Mouse (Mus musculus) forebrain, embryonic 16.5 days (tissue): ENCODE data around the gene Gm27021. TPM values are rescaled to one million over a fixed set of nuclear protein-coding genes. Genes with fewer than 3 reads are reported as not detected.

Source experiments
- ATAC-seq: fragments of 200-750 bp; cut with Nextera tagmentation; 2 replicates; pipeline ENCODE4 v1.8.0; 2017; ENCODE audit warnings: mild to moderate bottlenecking, moderate library complexity
- H3K27ac ChIP-seq: fragments of 300-500 bp; sonication (generic); 2 replicates; pipeline ENCODE4 v1.5.1; 2014; ENCODE audit warnings: low read length, control low read depth
- H3K27me3 ChIP-seq: fragments of 300-500 bp; sonication (generic); replicated peaks from 2 replicates; pipeline ENCODE4 v1.6.1; 2014; ENCODE audit warnings: low read length; ENCODE audit not compliant: control insufficient read depth, insufficient read depth
- H3K36me3 ChIP-seq: fragments of 300-500 bp; sonication (generic); 2 replicates; pipeline ENCODE4 v1.6.1; 2014; ENCODE audit not compliant: control insufficient read depth, insufficient read depth
- H3K4me1 ChIP-seq: fragments of 300-500 bp; sonication (generic); replicated peaks from 2 replicates; pipeline ENCODE4 v1.6.1; 2014; ENCODE audit warnings: low read length; ENCODE audit not compliant: control insufficient read depth, insufficient read depth
- H3K4me2 ChIP-seq: fragments of 300-500 bp; sonication (generic); 2 replicates; pipeline ENCODE4 v1.6.1; 2014; ENCODE audit warnings: mild to moderate bottlenecking, low read length, control low read depth
- H3K4me3 ChIP-seq: fragments of 300-500 bp; sonication (generic); replicated peaks from 2 replicates; pipeline ENCODE4 v1.5.1; 2014; ENCODE audit warnings: mild to moderate bottlenecking, low read length, control low read depth
- H3K9ac ChIP-seq: fragments of 300-500 bp; sonication (generic); replicated peaks from 2 replicates; pipeline ENCODE4 v1.6.1; 2014; ENCODE audit warnings: low read depth, low read length, control low read depth
- H3K9me3 ChIP-seq: fragments of 300-500 bp; sonication (generic); 2 replicates; pipeline ENCODE4 v1.6.1; 2016; ENCODE audit warnings: low read length; ENCODE audit not compliant: control insufficient read depth
- WGBS: fragments of 180-500 bp; shearing (Covaris S2); extraction: QIAGEN DNeasy Blood & Tissue Kit; methylation state at CpG from one replicate; pipeline ENCODE4 v1.1.7; 2014; 5-methylcytosine and 5-hydroxymethylcytosine counted together
- polyA plus RNA-seq: library from polyadenylated mRNA; unstranded; fragments of >200 nt; fragmentation: Nextera tagmentation; extraction: Ambion mirVana; gene quantifications from 2 replicates; pipeline ENCODE4 v1.2.1, GENCODE M21; 2015

Gene Gm27021
- polyA plus RNA-seq = 5.5 and 9.6 TPM in 2 replicates

DNA sequence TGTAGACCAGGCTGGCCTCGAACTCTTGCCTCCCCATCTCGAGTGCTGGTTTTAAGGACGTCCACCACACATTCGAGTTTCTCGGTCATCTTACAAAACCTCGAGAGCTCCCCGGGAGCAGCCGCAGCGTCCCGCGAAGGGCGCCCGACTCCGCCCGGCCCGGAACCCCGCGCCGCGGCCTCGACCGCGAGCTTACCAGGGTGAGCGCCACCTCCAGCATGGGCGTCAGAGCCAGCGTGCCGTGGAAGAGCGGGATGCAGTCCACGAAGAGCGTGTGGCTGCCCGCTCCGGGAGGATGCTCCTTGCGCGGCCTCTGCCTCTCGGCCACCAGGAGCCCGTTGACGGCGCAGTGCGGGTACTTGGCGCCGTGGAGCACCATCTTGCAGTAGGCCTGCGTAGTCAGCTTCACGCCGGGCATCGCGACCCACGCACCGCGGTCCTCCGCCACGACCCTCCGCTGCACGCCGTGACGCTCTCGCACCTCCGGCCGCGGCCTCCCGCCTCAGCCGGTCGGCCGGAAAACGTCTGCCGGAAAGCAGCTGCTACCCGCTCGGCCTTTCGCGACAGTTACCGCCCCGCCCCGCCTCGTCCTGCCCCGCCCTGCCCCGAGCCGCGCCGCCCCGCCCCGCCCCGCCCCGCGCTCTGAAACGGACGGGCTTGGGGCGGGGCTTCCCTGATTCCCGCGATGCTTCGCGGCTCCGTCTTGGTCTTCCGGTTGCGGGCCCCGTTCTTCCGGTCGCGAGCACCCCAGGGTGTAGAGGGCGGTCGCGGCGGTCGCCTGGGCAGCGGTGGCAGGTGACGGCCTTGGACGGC, at the start of gene Gm27021, which contains the start of gene Cox4i1:
Gene Gm27021 (minus strand): TSS at position 519 of the 813 bp plus-strand sequence.
Gene Cox4i1 (plus strand): TSS at position 662 of the 813 bp plus-strand sequence.
- H3K4me1 ChIP-seq = peaks cover 41% of the 10 kb centered on the region
- peak within 1 kb of the TSS; percentile 97 for H3K4me3 ChIP-seq
- H3K9me3 ChIP-seq = no peaks in the 10 kb centered on the region
- under 1% methylated on average over 103 of the region's 105 CpGs for WGBS
- peak within 1 kb of the TSS; percentile 97 for H3K4me2 ChIP-seq
- H3K36me3 ChIP-seq = peaks cover 8% of the 10 kb centered on the region; the same call in 1 of the 2 replicates
- H3K27me3 ChIP-seq = no peaks in the 10 kb centered on the region
- peak; percentile 96 for ATAC-seq
- H3K27ac ChIP-seq = peak within 1 kb of the TSS; percentile 89
- H3K9ac ChIP-seq = peak within 1 kb of the TSS; percentile 94

- no peak overlapping the region for H3K27ac ChIP-seq
- H3K36me3 ChIP-seq = no peaks in the 10 kb centered on the region
- no peaks in the 10 kb centered on the region for H3K27me3 ChIP-seq
- H3K9me3 ChIP-seq = no peaks in the 10 kb centered on the region
- no peak overlapping the region for H3K4me2 ChIP-seq
- no peaks in the 10 kb centered on the region for H3K4me1 ChIP-seq
- no peak overlapping the region for H3K4me3 ChIP-seq
- no peak for ATAC-seq
- 79% methylated on average over 15 of the region's 15 CpGs for WGBS
- no peak overlapping the region for H3K9ac ChIP-seq
Measured at GRCm38 (mm10) chr8:120715996-120716680, 48.3 kb upstream of the Gm27021 start.

DNA sequence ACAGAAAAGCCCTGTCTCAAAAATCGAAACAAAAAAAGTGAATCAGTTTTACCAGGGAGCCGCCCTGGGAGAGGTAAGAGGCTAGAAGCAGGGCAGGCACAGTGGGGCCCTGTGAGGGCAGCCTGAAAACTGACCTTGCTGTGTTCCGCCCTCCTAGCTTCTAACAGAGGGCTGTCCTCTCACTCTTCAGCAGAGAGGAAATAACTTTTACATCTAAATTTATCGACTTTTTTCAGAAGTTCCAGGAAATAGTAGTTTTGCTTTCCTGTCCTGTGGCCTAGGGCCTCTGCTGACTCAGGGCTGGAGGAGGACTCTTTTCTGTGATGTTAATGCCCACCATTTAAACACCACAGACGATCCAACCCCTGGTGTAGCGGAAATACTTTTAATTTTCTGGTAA, 47.3 kb upstream of the Gm27021 start:
- 76% methylated on average over 6 of the region's 6 CpGs for WGBS
- Histone ChIP-seq H3K4me2 (no peak overlapping the region), H3K9ac (no peak overlapping the region), H3K4me1 (no peaks in the 10 kb centered on the region), H3K36me3 (no peaks in the 10 kb centered on the region), H3K4me3 (no peak overlapping the region), H3K27me3 (no peaks in the 10 kb centered on the region), H3K9me3 (no peaks in the 10 kb centered on the region), H3K27ac (no peak overlapping the region)
- no peak for ATAC-seq

GRCm38 (mm10) chr8:120709176-120709575, 41.3 kb upstream of the Gm27021 start:
- no peak overlapping the region for H3K4me2 ChIP-seq
- no peak for ATAC-seq

GRCm38 (mm10) chr8:120706193-120706592, 38.3 kb upstream of the Gm27021 start:
- no peak overlapping the region for H3K4me3 ChIP-seq
- no peaks in the 10 kb centered on the region for H3K27me3 ChIP-seq
- H3K36me3 ChIP-seq = no peaks in the 10 kb centered on the region
- no peak for ATAC-seq
- H3K9ac ChIP-seq = no peak overlapping the region
- H3K9me3 ChIP-seq = no peaks in the 10 kb centered on the region
- no peak overlapping the region for H3K4me2 ChIP-seq
- H3K4me1 ChIP-seq = no peaks in the 10 kb centered on the region
- no peak overlapping the region for H3K27ac ChIP-seq
- 75% methylated on average over 3 of the region's 3 CpGs for WGBS

More at GRCm38 (mm10) chr8:120709176-120709575, 41.3 kb upstream of the Gm27021 start:
- H3K9me3 ChIP-seq = no peaks in the 10 kb centered on the region
- H3K4me1 ChIP-seq = no peaks in the 10 kb centered on the region
- no peaks in the 10 kb centered on the region for H3K36me3 ChIP-seq
- H3K27ac ChIP-seq = no peak overlapping the region
- no peaks in the 10 kb centered on the region for H3K27me3 ChIP-seq
- no peak overlapping the region for H3K4me3 ChIP-seq
- WGBS = 92% methylated on average over 10 of the region's 10 CpGs
- H3K9ac ChIP-seq = no peak overlapping the region

DNA sequence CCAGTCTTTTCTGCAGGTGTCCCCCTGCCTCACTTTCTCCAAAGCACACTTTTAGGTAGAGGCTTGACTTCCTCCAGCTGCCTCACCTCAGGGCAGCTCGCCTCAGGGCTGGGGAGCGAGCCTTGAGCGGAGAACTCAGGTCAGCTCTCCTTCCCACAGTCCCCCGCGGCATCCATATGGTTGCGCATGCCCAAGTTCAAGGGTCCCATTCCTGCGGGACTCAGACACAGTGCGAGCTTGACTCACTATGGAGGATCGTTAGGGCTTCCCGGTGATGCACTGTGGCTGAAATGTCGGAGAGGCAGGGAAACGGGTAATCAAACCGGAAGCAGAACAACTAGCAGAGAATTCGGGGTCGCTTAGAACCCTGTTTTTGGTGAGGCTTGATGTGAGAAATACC, 37.3 kb upstream of the Gm27021 start:
- Histone ChIP-seq H3K9me3 (no peaks in the 10 kb centered on the region), H3K9ac (no peak overlapping the region), H3K4me2 (no peak overlapping the region), H3K4me1 (no peaks in the 10 kb centered on the region), H3K27ac (no peak overlapping the region), H3K36me3 (no peaks in the 10 kb centered on the region), H3K27me3 (no peaks in the 10 kb centered on the region), H3K4me3 (no peak overlapping the region)
- no peak for ATAC-seq
- 86% methylated on average over 15 of the region's 15 CpGs for WGBS

GRCm38 (mm10) chr8:120704203-120704602, 36.3 kb upstream of the Gm27021 start:
- Histone ChIP-seq H3K27me3 (no peaks in the 10 kb centered on the region), H3K4me1 (no peaks in the 10 kb centered on the region), H3K9me3 (no peaks in the 10 kb centered on the region), H3K4me2 (no peak overlapping the region), H3K27ac (no peak overlapping the region), H3K4me3 (no peak overlapping the region), H3K9ac (no peak overlapping the region), H3K36me3 (no peaks in the 10 kb centered on the region)
- ATAC-seq = no peak
- WGBS = 77% methylated on average over 9 of the region's 9 CpGs

GRCm38 (mm10) chr8:120701758-120702465, 34.0 kb upstream of the Gm27021 start:
- H3K9me3 ChIP-seq = no peaks in the 10 kb centered on the region
- no peaks in the 10 kb centered on the region for H3K4me1 ChIP-seq
- H3K4me2 ChIP-seq = no peak overlapping the region
- no peak overlapping the region for H3K27ac ChIP-seq
- no peak for ATAC-seq
- no peak overlapping the region for H3K9ac ChIP-seq
- H3K27me3 ChIP-seq = no peaks in the 10 kb centered on the region
- WGBS = 72% methylated on average over 19 of the region's 19 CpGs
- H3K4me3 ChIP-seq = no peak overlapping the region
- H3K36me3 ChIP-seq = no peaks in the 10 kb centered on the region

- H3K4me3 ChIP-seq = no peak overlapping the region
- WGBS = 89% methylated on average over 4 of the region's 4 CpGs
Measured at GRCm38 (mm10) chr8:120700053-120700452, 32.2 kb upstream of the Gm27021 start.

More at GRCm38 (mm10) chr8:120700053-120700452, 32.2 kb upstream of the Gm27021 start:
- Histone ChIP-seq H3K9ac (no peak overlapping the region), H3K36me3 (no peaks in the 10 kb centered on the region), H3K9me3 (no peaks in the 10 kb centered on the region), H3K4me1 (peaks cover 8% of the 10 kb centered on the region), H3K4me2 (no peak overlapping the region), H3K27me3 (no peaks in the 10 kb centered on the region), H3K27ac (no peak overlapping the region)
- ATAC-seq = no peak
